Mouse (Mus musculus) lung, postnatal 0 days (tissue): ENCODE results near the gene Fam189b.

ENCODE experiments used
- CTCF ChIP-seq: IDR thresholded peaks from 2 replicates; pipeline ENCODE4 v1.5.1; 2016; ENCODE audit warnings: antibody characterized with exemption, mild to moderate bottlenecking
- EP300 ChIP-seq: IDR thresholded peaks from 2 replicates; pipeline ENCODE4 v1.6.1; 2016; ENCODE audit warnings: antibody characterized with exemption, mild to moderate bottlenecking, control low read depth

DNA sequence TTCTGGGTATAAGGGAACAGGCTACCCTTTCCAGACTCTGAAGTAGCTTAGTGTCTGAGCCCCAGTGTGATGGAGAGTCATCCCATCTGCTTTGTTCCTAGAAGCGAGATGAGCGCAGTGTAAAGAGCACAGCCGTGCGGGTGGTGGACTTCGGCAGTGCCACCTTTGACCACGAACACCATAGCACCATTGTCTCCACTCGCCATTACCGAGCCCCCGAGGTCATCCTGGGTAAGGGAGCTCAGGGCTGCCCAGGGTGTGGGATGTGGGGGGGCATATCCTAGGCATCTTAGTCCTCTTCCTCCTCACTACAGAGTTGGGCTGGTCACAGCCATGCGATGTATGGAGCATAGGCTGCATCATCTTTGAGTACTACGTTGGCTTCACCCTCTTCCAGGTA, 8.1 kb upstream of the Fam189b start:
- TF ChIP-seq CTCF: no peak
- TF ChIP-seq EP300: no peak
